Mouse (Mus musculus) heart, embryonic 16.5 days (tissue): ENCODE measurements around the gene Gm20388. TPM values are rescaled to one million over a fixed set of nuclear protein-coding genes. Genes with fewer than 3 reads are reported as not detected.

ENCODE experiments used
- ATAC-seq: fragments of 200-750 bp; cut with Nextera tagmentation; replicated peaks from 2 replicates; pipeline ENCODE4 v1.8.0; 2017; ENCODE audit warnings: moderate number of reproducible peaks; ENCODE audit not compliant: insufficient read depth, low FRiP score; ENCODE audit errors: extremely low read depth
- H3K27ac ChIP-seq: fragments of 300-500 bp; sonication (generic); 2 replicates; pipeline ENCODE4 v1.5.1; 2014; ENCODE audit warnings: mild to moderate bottlenecking, low read length, control low read depth, moderate library complexity
- H3K27me3 ChIP-seq: fragments of 300-500 bp; sonication (generic); 2 replicates; pipeline ENCODE4 v1.6.1; 2014; ENCODE audit warnings: low read length, mixed read lengths; ENCODE audit not compliant: control insufficient read depth, insufficient read depth
- H3K36me3 ChIP-seq: fragments of 300-500 bp; sonication (generic); 2 replicates; pipeline ENCODE4 v1.6.1; 2014; ENCODE audit not compliant: control insufficient read depth, insufficient read depth
- H3K4me1 ChIP-seq: fragments of 300-500 bp; sonication (generic); 2 replicates; pipeline ENCODE4 v1.6.1; 2014; ENCODE audit warnings: low read length, mixed read lengths; ENCODE audit not compliant: control insufficient read depth, insufficient read depth
- H3K4me2 ChIP-seq: fragments of 300-500 bp; sonication (generic); 2 replicates; pipeline ENCODE4 v1.6.1; 2014; ENCODE audit warnings: low read depth, mild to moderate bottlenecking, control low read depth, low read length
- H3K4me3 ChIP-seq: fragments of 300-500 bp; sonication (generic); 2 replicates; pipeline ENCODE4 v1.5.1; 2014; ENCODE audit warnings: mild to moderate bottlenecking, control low read depth, low read length
- H3K9ac ChIP-seq: fragments of 300-500 bp; sonication (generic); 2 replicates; pipeline ENCODE4 v1.6.1; 2014; ENCODE audit warnings: low read length, control low read depth
- H3K9me3 ChIP-seq: fragments of 300-500 bp; sonication (generic); replicated peaks from 2 replicates; pipeline ENCODE4 v1.6.1; 2016; ENCODE audit warnings: low read length; ENCODE audit not compliant: control insufficient read depth
- WGBS: fragments of 180-500 bp; shearing (Covaris S2); extraction: QIAGEN DNeasy Blood & Tissue Kit; methylation state at CpG from one replicate; pipeline ENCODE4 v1.1.7; 2014; 5-methylcytosine and 5-hydroxymethylcytosine counted together
- polyA plus RNA-seq: library from polyadenylated mRNA; unstranded; fragments of >200 nt; fragmentation: Nextera tagmentation; extraction: Ambion mirVana; gene quantifications from 2 replicates; pipeline ENCODE4 v1.2.1, GENCODE M21; 2015

Gm20388 gene
- polyA plus RNA-seq, 1 experiment from 2014 or later, result 4.5 TPM

DNA sequence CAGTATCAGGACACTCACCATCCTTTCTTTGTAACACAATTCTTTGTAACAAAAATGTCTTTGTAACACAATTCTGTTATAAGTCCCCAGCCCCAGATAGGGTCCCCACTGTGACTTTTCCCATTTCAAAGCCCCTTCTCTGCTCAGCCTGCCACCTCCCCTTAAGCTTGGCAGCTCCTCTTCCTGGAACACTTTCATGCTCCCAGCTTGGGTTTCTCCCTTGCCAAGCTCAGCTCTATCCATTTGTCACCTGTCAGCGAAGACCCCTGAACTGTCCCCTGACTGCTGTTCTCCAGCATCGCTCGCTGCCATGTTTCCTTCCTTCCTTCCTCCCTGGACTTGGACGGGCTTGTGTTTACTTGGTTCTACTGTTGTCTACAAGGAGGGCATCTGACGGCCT lies 2447.0 kb downstream of the Gm20388 start:
- Histone ChIP-seq H3K27ac (no peak overlapping the region), H3K4me1 (no peaks in the 10 kb centered on the region), H3K36me3 (no peaks in the 10 kb centered on the region), H3K9me3 (no peaks in the 10 kb centered on the region), H3K4me2 (no peak overlapping the region), H3K9ac (no peak overlapping the region), H3K4me3 (no peak overlapping the region), H3K27me3 (0 out of 2 replicates have a peak, but pooled peaks cover 2% of the 10 kb centered on the region)
- 71% methylated on average over 5 of the region's 5 CpGs for WGBS
- ATAC-seq, result no peak

- Histone ChIP-seq H3K9me3 (no peaks in the 10 kb centered on the region), H3K9ac (no peak overlapping the region), H3K4me2 (no peak overlapping the region), H3K4me1 (no peaks in the 10 kb centered on the region), H3K36me3 (no peaks in the 10 kb centered on the region), H3K4me3 (no peak overlapping the region), H3K27me3 (0 out of 2 replicates have a peak, but pooled peaks cover 2% of the 10 kb centered on the region), H3K27ac (no peak overlapping the region)
- WGBS, result 83% methylated on average over 15 of the region's 15 CpGs
- ATAC-seq, result no peak
Measured at GRCm38 (mm10) chr8:122359111-122359775, 2448.6 kb downstream of the Gm20388 start.

GRCm38 (mm10) chr8:122360696-122361416 lies 2450.2 kb downstream of the Gm20388 start, which contains the start of gene Trhr2:
Gene Trhr2, minus strand, starts transcription at chr8:122360746.
- Histone ChIP-seq H3K4me3 (no peak within 1 kb of the TSS), H3K9me3 (no peaks in the 10 kb centered on the region), H3K9ac (no peak within 1 kb of the TSS), H3K4me1 (no peaks in the 10 kb centered on the region), H3K27me3 (0 out of 2 replicates have a peak, but pooled peaks cover 2% of the 10 kb centered on the region), H3K36me3 (no peaks in the 10 kb centered on the region), H3K4me2 (no peak within 1 kb of the TSS), H3K27ac (no peak within 1 kb of the TSS)
- 71% methylated on average over 7 of the region's 7 CpGs for WGBS
- no peak for ATAC-seq

- 41% methylated on average over 5 of the region's 5 CpGs for WGBS
- H3K36me3 ChIP-seq, result no peaks in the 10 kb centered on the region
- no peak for ATAC-seq
- no peak overlapping the region for H3K4me2 ChIP-seq
- no peaks in the 10 kb centered on the region for H3K9me3 ChIP-seq
- H3K4me3 ChIP-seq, result no peak overlapping the region
- no peaks in the 10 kb centered on the region for H3K4me1 ChIP-seq
- no peak overlapping the region for H3K27ac ChIP-seq
- H3K27me3 ChIP-seq, result no peaks in the 10 kb centered on the region
- no peak overlapping the region for H3K9ac ChIP-seq
Measured at GRCm38 (mm10) chr8:122362271-122362670, 2451.6 kb downstream of the Gm20388 start.

GRCm38 (mm10) chr8:122362967-122363366 lies 2452.3 kb downstream of the Gm20388 start:
- Histone ChIP-seq H3K27ac (no peak overlapping the region), H3K4me1 (no peaks in the 10 kb centered on the region), H3K27me3 (no peaks in the 10 kb centered on the region), H3K9ac (no peak overlapping the region), H3K4me2 (no peak overlapping the region), H3K36me3 (no peaks in the 10 kb centered on the region), H3K4me3 (no peak overlapping the region), H3K9me3 (no peaks in the 10 kb centered on the region)
- 28% methylated on average over 8 of the region's 8 CpGs for WGBS
- no peak for ATAC-seq

GRCm38 (mm10) chr8:122368494-122368893 lies 2457.9 kb downstream of the Gm20388 start:
- no peaks in the 10 kb centered on the region for H3K9me3 ChIP-seq
- no peak overlapping the region for H3K4me2 ChIP-seq
- H3K27me3 ChIP-seq, result no peaks in the 10 kb centered on the region
- 47% methylated on average over 10 of the region's 10 CpGs for WGBS
- peaks cover 5% of the 10 kb centered on the region; the same call in 1 of the 2 replicates for H3K4me1 ChIP-seq
- no peak overlapping the region for H3K27ac ChIP-seq
- H3K9ac ChIP-seq, result no peak overlapping the region
- no peaks in the 10 kb centered on the region for H3K36me3 ChIP-seq
- no peak for ATAC-seq
- H3K4me3 ChIP-seq, result no peak overlapping the region

DNA sequence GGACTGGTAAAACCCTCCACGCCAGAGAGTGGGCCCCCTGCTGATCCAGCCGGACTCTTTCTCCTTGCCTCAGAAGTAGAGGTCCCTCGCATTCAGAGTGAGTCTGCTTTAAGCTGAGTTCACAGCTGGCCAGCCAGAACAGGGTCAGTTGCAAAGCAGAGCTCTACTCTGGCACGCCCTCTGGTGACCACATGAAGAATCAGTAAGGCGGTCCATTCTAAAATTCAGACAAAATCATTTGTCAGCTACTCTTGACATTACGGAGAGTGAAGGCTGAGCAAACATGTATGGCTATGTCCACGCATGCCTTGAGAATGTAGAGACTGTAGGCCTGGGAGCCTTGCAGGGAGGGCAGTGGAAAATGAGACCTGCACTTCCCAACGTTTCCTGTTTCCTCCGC lies 2459.0 kb downstream of the Gm20388 start:
- H3K4me1 ChIP-seq, result peaks cover 5% of the 10 kb centered on the region; the same call in 1 of the 2 replicates
- no peak overlapping the region for H3K4me3 ChIP-seq
- no peaks in the 10 kb centered on the region for H3K36me3 ChIP-seq
- 14% methylated on average over 9 of the region's 9 CpGs for WGBS
- no peak overlapping the region for H3K4me2 ChIP-seq
- H3K27ac ChIP-seq, result no peak overlapping the region
- no peaks in the 10 kb centered on the region for H3K27me3 ChIP-seq
- H3K9me3 ChIP-seq, result no peaks in the 10 kb centered on the region
- ATAC-seq, result peak; percentile 72
- 0 out of 2 replicates have a peak overlapping the region, but pooled peaks have one; percentile 4 for H3K9ac ChIP-seq

DNA sequence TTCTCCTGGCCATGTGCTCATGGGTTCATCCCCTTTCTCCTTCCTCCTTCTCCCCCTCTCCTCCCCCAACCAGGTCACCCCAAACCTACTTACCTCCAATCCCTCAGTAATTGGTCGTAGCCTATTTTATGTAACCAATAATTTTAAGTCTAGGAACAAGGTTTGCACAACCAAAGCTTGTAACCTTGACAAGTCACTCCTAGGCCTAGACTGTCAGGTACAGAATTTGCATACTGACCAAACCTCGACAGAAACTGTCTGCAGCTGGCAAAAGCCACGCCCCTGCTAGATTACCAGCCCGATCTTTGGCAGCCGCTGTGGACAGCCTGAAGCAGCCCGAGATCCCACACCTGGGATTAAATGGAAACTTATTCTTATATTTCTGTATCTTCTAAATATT lies 2461.1 kb downstream of the Gm20388 start:
- H3K36me3 ChIP-seq, result no peaks in the 10 kb centered on the region
- no peak overlapping the region for H3K27ac ChIP-seq
- no peaks in the 10 kb centered on the region for H3K27me3 ChIP-seq
- no peak for ATAC-seq
- no peak overlapping the region for H3K4me3 ChIP-seq
- H3K4me2 ChIP-seq, result no peak overlapping the region
- peaks cover 10% of the 10 kb centered on the region; the same call in 1 of the 2 replicates for H3K4me1 ChIP-seq
- no peak overlapping the region for H3K9ac ChIP-seq
- WGBS, result 61% methylated on average over 6 of the region's 6 CpGs
- no peaks in the 10 kb centered on the region for H3K9me3 ChIP-seq

- no peak overlapping the region for H3K27ac ChIP-seq
- H3K27me3 ChIP-seq, result no peaks in the 10 kb centered on the region
- no peaks in the 10 kb centered on the region for H3K9me3 ChIP-seq
- peaks cover 12% of the 10 kb centered on the region for H3K36me3 ChIP-seq
- 92% methylated on average over 7 of the region's 7 CpGs for WGBS
- H3K9ac ChIP-seq, result no peak overlapping the region
- H3K4me2 ChIP-seq, result peak overlapping the region; percentile 69; the same call in 1 of the 2 replicates
- ATAC-seq, result no peak
- peaks cover 17% of the 10 kb centered on the region for H3K4me1 ChIP-seq
- no peak overlapping the region for H3K4me3 ChIP-seq
Measured at GRCm38 (mm10) chr8:122375320-122375719, 2464.7 kb downstream of the Gm20388 start.
